Mouse (Mus musculus) liver, embryonic 14.5 days (tissue): ENCODE measurements around the gene Zcchc10. TPM values are rescaled to one million over a fixed set of nuclear protein-coding genes. Genes with fewer than 3 reads are reported as not detected.

ENCODE experiments used
- ATAC-seq: fragments of 200-750 bp; cut with Nextera tagmentation; 2 replicates; pipeline ENCODE4 v1.8.0; 2017; ENCODE audit warnings: moderate number of reproducible peaks, mild to moderate bottlenecking, moderate library complexity; ENCODE audit not compliant: insufficient read depth
- DNase-seq, 3 experiments: peaks; one replicate each; pipeline ENCODE4 v3.0.0-alpha.2; 2012 to 2013; ENCODE audit warnings: low read depth in 3 of 3, low spot score in 3 of 3
- H3K27ac ChIP-seq: fragments of 300-500 bp; sonication (generic); 2 replicates; pipeline ENCODE4 v1.5.1; 2014; ENCODE audit warnings: moderate library complexity, mild to moderate bottlenecking, control low read depth, inconsistent platforms
- H3K27me3 ChIP-seq: fragments of 300-500 bp; sonication (generic); 2 replicates; pipeline ENCODE4 v1.6.1; 2014; ENCODE audit warnings: mild to moderate bottlenecking, low read length, moderate library complexity; ENCODE audit not compliant: control insufficient read depth, insufficient read depth
- H3K36me3 ChIP-seq: fragments of 300-500 bp; sonication (generic); replicated peaks from 2 replicates; pipeline ENCODE4 v1.6.1; 2014; ENCODE audit warnings: low read depth; ENCODE audit not compliant: control insufficient read depth, insufficient read depth
- H3K4me1 ChIP-seq, 2 experiments: fragments of 200-500 bp in 1 of 2; fragments of 300-500 bp in 1 of 2; sonication (generic) in 1 of 2; replicated peaks; 2 replicates each; pipeline ENCODE4 v1.6.1; 2012 to 2014; ENCODE audit warnings: antibody characterized with exemption in 1 of 2, inconsistent platforms in 1 of 2, low read length in 1 of 2; ENCODE audit not compliant: control insufficient read depth in 2 of 2, insufficient read depth in 2 of 2
- H3K4me2 ChIP-seq: fragments of 300-500 bp; sonication (generic); 2 replicates; pipeline ENCODE4 v1.6.1; 2014; ENCODE audit warnings: low read depth, mild to moderate bottlenecking, control low read depth, moderate library complexity
- H3K4me3 ChIP-seq, 2 experiments: fragments of 200-500 bp in 1 of 2; fragments of 300-500 bp in 1 of 2; sonication (generic) in 1 of 2; 2 replicates each; pipeline ENCODE4 v1.5.1; 2012 to 2014; ENCODE audit warnings: low read depth in 2 of 2, low read length in 2 of 2, mild to moderate bottlenecking in 2 of 2, control low read depth in 1 of 2, inconsistent platforms in 1 of 2, moderate library complexity in 1 of 2; ENCODE audit not compliant: insufficient read depth in 1 of 2
- H3K9ac ChIP-seq: fragments of 300-500 bp; sonication (generic); replicated peaks from 2 replicates; pipeline ENCODE4 v1.6.1; 2014; ENCODE audit warnings: mild to moderate bottlenecking, control low read depth, moderate library complexity
- H3K9me3 ChIP-seq: fragments of 300-500 bp; sonication (generic); 2 replicates; pipeline ENCODE4 v1.6.1; 2016; ENCODE audit warnings: low read length, mixed read lengths; ENCODE audit not compliant: control insufficient read depth
- CTCF ChIP-seq: IDR thresholded peaks from 2 replicates; pipeline ENCODE4 v1.5.1; 2016; ENCODE audit warnings: antibody characterized with exemption, low read depth, control low read depth
- EP300 ChIP-seq: IDR thresholded peaks from 2 replicates; pipeline ENCODE4 v1.6.1; 2016; ENCODE audit warnings: antibody characterized with exemption, low read depth
- WGBS: fragments of 180-500 bp; shearing (Covaris S2); extraction: QIAGEN DNeasy Blood & Tissue Kit; methylation state at CpG from one replicate; pipeline ENCODE4 v1.1.7; 2014; ENCODE audit not compliant: insufficient replicate concordance; 5-methylcytosine and 5-hydroxymethylcytosine counted together
- polyA plus RNA-seq, 2 experiments: library from polyadenylated mRNA; depleted of rRNA in 1 of 2; stranded (reverse) in 1 of 2; unstranded in 1 of 2; fragments of >200 nt; fragmentation: Nextera tagmentation in 1 of 2; extraction: Ambion mirVana in 1 of 2; gene quantifications; 2 replicates each; pipeline versions ENCODE4 v1.2.1 to v1.2.3; 2012 to 2014

Zcchc10 gene
- polyA plus RNA-seq, 2 experiments = 7.6 to 10.7 TPM

- Histone ChIP-seq H3K4me3 (no peak overlapping the region), H3K36me3 (peaks cover 62% of the 10 kb centered on the region), H3K27me3 (no peaks in the 10 kb centered on the region), H3K9me3 (no peaks in the 10 kb centered on the region), H3K27ac (no peak overlapping the region), H3K4me2 (no peak overlapping the region), H3K4me1 (peaks cover 7 to 8% of the 10 kb centered on the region in 2 experiments), H3K9ac (no peak overlapping the region)
- no peak for TF ChIP-seq EP300
- ATAC-seq = no peak
- 82% methylated on average over 11 of the region's 11 CpGs for WGBS
- no peak for DNase-seq
Observed at GRCm38 (mm10) chr11:53290871-53291270, 33.6 kb upstream of the Zcchc10 start.

GRCm38 (mm10) chr11:53294441-53294840 is 30.0 kb upstream of the Zcchc10 start:
- Histone ChIP-seq H3K27me3 (no peaks in the 10 kb centered on the region), H3K4me1 (peaks cover 12 to 19% of the 10 kb centered on the region in 2 experiments), H3K9ac (peak overlapping the region; percentile 13; the same call in 1 of the 2 replicates), H3K4me3 (no peak overlapping the region), H3K9me3 (no peaks in the 10 kb centered on the region), H3K27ac (peak overlapping the region; percentile 48), H3K36me3 (peaks cover 29% of the 10 kb centered on the region), H3K4me2 (peak overlapping the region; percentile 24; the same call in 1 of the 2 replicates)
- WGBS = 52% methylated on average over 5 of the region's 5 CpGs
- no peak for TF ChIP-seq CTCF
- TF ChIP-seq EP300 = peak; percentile 66
- ATAC-seq (peak; percentile 65), DNase-seq (no peak)

GRCm38 (mm10) chr11:53296880-53297279 is 27.6 kb upstream of the Zcchc10 start:
- Histone ChIP-seq H3K9ac (no peak overlapping the region), H3K4me3 (no peak overlapping the region), H3K36me3 (peaks cover 10% of the 10 kb centered on the region), H3K9me3 (no peaks in the 10 kb centered on the region), H3K4me2 (no peak overlapping the region), H3K27me3 (no peaks in the 10 kb centered on the region), H3K4me1 (peaks cover 20 to 27% of the 10 kb centered on the region in 2 experiments), H3K27ac (no peak overlapping the region)
- no peak for ATAC-seq
- TF ChIP-seq EP300 (no peak), CTCF (no peak)
- DNase-seq = no peak
- 51% methylated on average over 4 of the region's 4 CpGs for WGBS

- ATAC-seq = no peak
- Histone ChIP-seq H3K4me3 (peak overlapping the region in 1 of 2 experiments; percentile 78; a peak in 2 of 4 replicates), H3K27ac (no peak overlapping the region)
Observed at GRCm38 (mm10) chr11:53297947-53298860, 26.3 kb upstream of the Zcchc10 start.

More at GRCm38 (mm10) chr11:53297947-53298860, 26.3 kb upstream of the Zcchc10 start:
- H3K27me3 ChIP-seq = no peaks in the 10 kb centered on the region
- H3K36me3 ChIP-seq = peaks cover 2% of the 10 kb centered on the region; the same call in 1 of the 2 replicates
- H3K4me2 ChIP-seq = peak overlapping the region; percentile 97
- peak overlapping the region; percentile 2 for H3K9ac ChIP-seq
- peaks cover 20 to 27% of the 10 kb centered on the region in 2 experiments for H3K4me1 ChIP-seq
- TF ChIP-seq CTCF (no peak), EP300 (no peak)
- DNase-seq = no peak
- 76% methylated on average over 7 of the region's 7 CpGs for WGBS
- no peaks in the 10 kb centered on the region for H3K9me3 ChIP-seq
